Mouse (Mus musculus) stomach, embryonic 14.5 days (tissue): Measurements from ENCODE around the gene Lamtor5. TPM values are rescaled to one million over a fixed set of nuclear protein-coding genes. Genes with fewer than 3 reads are reported as not detected.
A peak's percentile ranks its signal among the peaks of the same experiment; 100 is the strongest.
"Not testable (repeated sequence)": the region's sequence is repeated elsewhere in the genome, so short reads cannot be mapped to it uniquely, and the experiment has no call there.

ENCODE experiments used
- ATAC-seq: fragments of 200-750 bp; cut with Nextera tagmentation; 2 replicates; pipeline ENCODE4 v1.8.0; 2017; ENCODE audit warnings: low read depth, moderate TSS enrichment; ENCODE audit not compliant: insufficient number of reproducible peaks, insufficient read depth, low FRiP score
- H3K27ac ChIP-seq: fragments of 300-500 bp; sonication (generic); 2 replicates; pipeline ENCODE4 v1.5.1; 2014; ENCODE audit warnings: mild to moderate bottlenecking, low read length, moderate library complexity, mixed read lengths
- H3K27me3 ChIP-seq: fragments of 300-500 bp; sonication (generic); 2 replicates; pipeline ENCODE4 v1.6.1; 2014; ENCODE audit warnings: low read length, control low read depth, mixed read lengths; ENCODE audit not compliant: control insufficient read depth, insufficient read depth
- H3K36me3 ChIP-seq: fragments of 300-500 bp; sonication (generic); 2 replicates; pipeline ENCODE4 v1.6.1; 2014; ENCODE audit warnings: mild to moderate bottlenecking, control low read depth, low read length, moderate library complexity, mixed read lengths; ENCODE audit not compliant: control insufficient read depth, insufficient read depth
- H3K4me1 ChIP-seq: fragments of 300-500 bp; sonication (generic); 2 replicates; pipeline ENCODE4 v1.6.1; 2014; ENCODE audit warnings: low read length, control low read depth, mixed read lengths; ENCODE audit not compliant: control insufficient read depth, insufficient read depth
- H3K4me2 ChIP-seq: fragments of 300-500 bp; sonication (generic); replicated peaks from 2 replicates; pipeline ENCODE4 v1.6.1; 2014; ENCODE audit warnings: low read depth, low read length, control low read depth
- H3K4me3 ChIP-seq: fragments of 300-500 bp; sonication (generic); 2 replicates; pipeline ENCODE4 v1.5.1; 2014; ENCODE audit warnings: low read depth, low read length, control low read depth
- H3K9ac ChIP-seq: fragments of 300-500 bp; sonication (generic); replicated peaks from 2 replicates; pipeline ENCODE4 v1.6.1; 2014; ENCODE audit warnings: low read depth, mild to moderate bottlenecking, control low read depth, low read length, moderate library complexity, mixed read lengths
- H3K9me3 ChIP-seq: fragments of 300-500 bp; sonication (generic); 2 replicates; pipeline ENCODE4 v1.6.1; 2016; ENCODE audit warnings: low read depth, low read length, control low read depth; ENCODE audit not compliant: control insufficient read depth
- WGBS: fragments of 180-500 bp; shearing (Covaris S2); extraction: QIAGEN DNeasy Blood & Tissue Kit; methylation state at CpG from one replicate; pipeline ENCODE4 v1.1.7; 2014; 5-methylcytosine and 5-hydroxymethylcytosine counted together
- polyA plus RNA-seq: library from polyadenylated mRNA; unstranded; fragments of >200 nt; fragmentation: Nextera tagmentation; extraction: Ambion mirVana; gene quantifications from 2 replicates; pipeline ENCODE4 v1.2.1, GENCODE M21; 2014

Lamtor5 gene
- polyA plus RNA-seq, 1 experiment from 2014 or later = 201 TPM

GRCm38 (mm10) chr3:107275996-107276395 is 2.7 kb upstream of the Lamtor5 start:
- Histone ChIP-seq H3K4me3 (no peak overlapping the region), H3K4me1 (peaks cover 9% of the 10 kb centered on the region), H3K27me3 (no peaks in the 10 kb centered on the region), H3K9ac (no peak overlapping the region), H3K9me3 (no peaks in the 10 kb centered on the region), H3K4me2 (no peak overlapping the region), H3K36me3 (no peaks in the 10 kb centered on the region), H3K27ac (no peak overlapping the region)
- ATAC-seq = no peak
- 57% methylated on average over 4 of the region's 4 CpGs for WGBS

DNA sequence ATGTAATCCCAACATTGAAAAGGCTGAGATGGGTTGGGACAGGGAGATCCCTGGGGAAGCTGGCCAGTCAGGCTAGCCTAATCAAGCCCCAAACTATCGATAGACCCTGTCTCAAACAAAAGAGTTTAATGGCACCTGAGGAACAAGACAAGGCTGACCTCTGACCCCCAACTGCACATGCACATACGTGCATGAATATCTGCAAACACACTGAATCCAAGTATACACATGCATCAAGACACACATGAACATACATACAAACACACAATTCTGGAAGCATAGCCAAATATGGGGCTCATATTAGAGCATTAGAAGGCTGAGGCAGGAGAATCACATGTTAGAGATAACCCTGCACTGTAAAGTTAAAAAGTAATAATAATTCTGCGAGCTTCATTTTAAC is 2.0 kb upstream of the Lamtor5 start:
- Histone ChIP-seq H3K4me3 (no peak overlapping the region), H3K27me3 (no peaks in the 10 kb centered on the region), H3K9me3 (no peaks in the 10 kb centered on the region), H3K4me1 (peaks cover 9% of the 10 kb centered on the region), H3K27ac (no peak overlapping the region), H3K4me2 (no peak overlapping the region), H3K9ac (no peak overlapping the region), H3K36me3 (0 out of 2 replicates have a peak, but pooled peaks cover under 1% of the 10 kb centered on the region)
- 87% methylated on average over 3 of the region's 3 CpGs for WGBS
- ATAC-seq = no peak

GRCm38 (mm10) chr3:107286123-107286522 is 7.5 kb downstream of the Lamtor5 start:
- H3K27ac ChIP-seq = no peak overlapping the region
- 0 out of 2 replicates have a peak, but pooled peaks cover 3% of the 10 kb centered on the region for H3K4me1 ChIP-seq
- ATAC-seq = no peak
- H3K9ac ChIP-seq = no peak overlapping the region
- no peak overlapping the region for H3K4me2 ChIP-seq
- H3K9me3 ChIP-seq = no peaks in the 10 kb centered on the region
- peaks cover 20% of the 10 kb centered on the region for H3K36me3 ChIP-seq
- WGBS = 80% methylated on average over 2 of the region's 2 CpGs
- H3K4me3 ChIP-seq = no peak overlapping the region
- H3K27me3 ChIP-seq = no peaks in the 10 kb centered on the region

DNA sequence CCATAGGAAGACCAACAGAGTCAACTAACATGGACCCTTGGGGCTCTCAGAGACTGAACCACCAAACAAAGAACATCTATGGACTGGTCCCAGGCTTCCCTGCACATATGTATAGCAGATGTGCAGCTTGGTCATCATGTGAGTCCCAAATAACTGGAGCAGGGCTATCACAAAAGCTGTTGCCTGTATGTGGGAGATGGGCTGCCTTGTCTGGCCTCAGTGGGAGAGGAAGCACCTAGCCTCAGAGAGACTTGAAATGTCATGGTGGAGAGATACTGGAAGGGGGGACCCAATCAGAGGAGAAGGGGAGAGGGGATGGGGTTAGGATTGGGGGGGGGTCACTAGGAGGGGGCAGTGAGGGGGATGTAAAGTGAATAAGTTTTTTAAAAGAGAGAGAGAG is 8.7 kb downstream of the Lamtor5 start:
- H3K4me3 ChIP-seq = no peak overlapping the region
- no peak overlapping the region for H3K4me2 ChIP-seq
- ATAC-seq = no peak
- no peak overlapping the region for H3K27ac ChIP-seq
- H3K9me3 ChIP-seq = no peaks in the 10 kb centered on the region
- 0 out of 2 replicates have a peak, but pooled peaks cover 6% of the 10 kb centered on the region for H3K4me1 ChIP-seq
- H3K36me3 ChIP-seq = peaks cover 12% of the 10 kb centered on the region; the same call in 1 of the 2 replicates
- no peak overlapping the region for H3K9ac ChIP-seq
- H3K27me3 ChIP-seq = no peaks in the 10 kb centered on the region

- WGBS = 16% methylated on average over 9 of the region's 9 CpGs
- Histone ChIP-seq H3K9ac (no peak within 1 kb of the TSS), H3K27me3 (no peaks in the 10 kb centered on the region), H3K4me1 (0 out of 2 replicates have a peak, but pooled peaks cover 6% of the 10 kb centered on the region), H3K4me2 (peak within 1 kb of the TSS; percentile 19; the same call in 1 of the 2 replicates), H3K9me3 (no peaks in the 10 kb centered on the region), H3K27ac (peak within 1 kb of the TSS; percentile 49; the same call in 1 of the 2 replicates), H3K4me3 (no peak within 1 kb of the TSS), H3K36me3 (no peaks in the 10 kb centered on the region)
- ATAC-seq = peak; percentile 85; the same call in 1 of the 2 replicates
Measured at GRCm38 (mm10) chr3:107290764-107291381, 12.2 kb downstream of the Lamtor5 start, which contains the start of gene Slc16a4. Gene Slc16a4, plus strand, starts transcription at chr3:107291230.

- Histone ChIP-seq H3K27me3 (no peaks in the 10 kb centered on the region), H3K9ac (no peak overlapping the region), H3K27ac (no peak overlapping the region), H3K4me3 (no peak overlapping the region), H3K9me3 (no peaks in the 10 kb centered on the region), H3K4me1 (0 out of 2 replicates have a peak, but pooled peaks cover 4% of the 10 kb centered on the region), H3K4me2 (no peak overlapping the region), H3K36me3 (peaks cover 4% of the 10 kb centered on the region; the same call in 1 of the 2 replicates)
- 81% methylated on average over 5 of the region's 5 CpGs for WGBS
- no peak for ATAC-seq
Measured at GRCm38 (mm10) chr3:107295672-107296360, 17.2 kb downstream of the Lamtor5 start.

DNA sequence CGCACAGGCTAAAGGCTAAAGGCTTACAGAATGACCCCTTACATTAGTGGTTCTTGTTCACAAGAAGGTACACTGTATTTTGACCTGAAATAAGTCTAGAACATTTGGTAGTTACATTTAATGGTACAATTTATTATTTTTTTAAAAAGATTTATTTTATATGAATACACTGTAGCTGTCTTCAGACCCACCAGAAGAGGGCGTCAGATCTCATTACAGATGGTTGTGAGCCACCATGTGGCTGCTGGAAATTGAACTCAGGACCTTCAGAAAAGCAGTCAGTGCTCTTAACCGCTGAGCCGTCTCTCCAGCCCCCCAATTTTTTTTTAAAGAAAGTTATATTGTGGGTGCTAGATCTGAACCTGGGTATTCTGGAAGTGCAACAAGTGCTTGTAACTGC is 18.3 kb downstream of the Lamtor5 start:
- H3K4me3 ChIP-seq, H3K9me3 ChIP-seq, H3K4me1 ChIP-seq, ATAC-seq, H3K27me3 ChIP-seq, H3K27ac ChIP-seq, H3K9ac ChIP-seq, H3K4me2 ChIP-seq: not testable (repeated sequence)
- 75% methylated on average over 4 of the region's 4 CpGs for WGBS
- H3K36me3 ChIP-seq = peaks cover 12% of the 10 kb centered on the region; the same call in 1 of the 2 replicates

DNA sequence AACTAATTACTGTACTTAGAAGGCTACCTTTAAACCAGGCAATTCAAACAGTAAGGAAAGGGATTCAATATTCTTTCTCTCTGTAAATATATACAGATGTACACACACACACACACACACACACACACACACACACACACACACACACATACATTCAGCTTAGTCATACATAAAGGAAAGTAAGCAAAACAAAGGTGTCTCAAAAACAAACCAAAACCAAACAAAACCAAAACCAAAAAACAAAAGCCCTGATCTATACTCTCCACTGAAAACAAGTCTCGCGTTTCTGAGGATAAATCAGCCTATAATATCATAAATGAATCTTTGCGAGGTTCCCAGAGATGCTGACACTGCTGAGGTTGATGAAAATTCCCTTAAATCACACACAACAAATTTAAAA is 38.7 kb downstream of the Lamtor5 start:
- Histone ChIP-seq H3K36me3 (peaks cover 15% of the 10 kb centered on the region; the same call in 1 of the 2 replicates), H3K27ac (no peak overlapping the region), H3K4me2 (no peak overlapping the region), H3K9me3 (no peaks in the 10 kb centered on the region), H3K4me3 (no peak overlapping the region), H3K9ac (no peak overlapping the region), H3K4me1 (no peaks in the 10 kb centered on the region), H3K27me3 (no peaks in the 10 kb centered on the region)
- ATAC-seq = no peak
- WGBS = 91% methylated on average over 3 of the region's 3 CpGs
